Mouse (Mus musculus): ENCODE measurements around the gene Crisp4.

The Crisp4 gene

GRCm38 (mm10) chr1:18145802-18146201 lies at the start of gene Crisp4:
TSS of gene Crisp4 (minus strand) at chr1:18145902.
- DNase-seq = no peak

- DNase-seq = no peak
Observed at GRCm38 (mm10) chr1:18191719-18192118, 46.0 kb upstream of the Crisp4 start.

GRCm38 (mm10) chr1:18190714-18191712 lies 45.3 kb upstream of the Crisp4 start:
- no peak for DNase-seq

- DNase-seq = no peak
Observed at GRCm38 (mm10) chr1:18181167-18181566, 35.5 kb upstream of the Crisp4 start.

- no peak for DNase-seq
Observed at GRCm38 (mm10) chr1:18170573-18170972, 24.9 kb upstream of the Crisp4 start.

- DNase-seq = no peak
Observed at GRCm38 (mm10) chr1:18168261-18168660, 22.6 kb upstream of the Crisp4 start.

GRCm38 (mm10) chr1:18159082-18159481 lies 13.4 kb upstream of the Crisp4 start:
- no peak for DNase-seq

- no peak for DNase-seq
Observed at GRCm38 (mm10) chr1:18148211-18148610, 2.5 kb upstream of the Crisp4 start.

GRCm38 (mm10) chr1:18131691-18132090 lies 14.0 kb downstream of the Crisp4 start:
- DNase-seq = no peak

GRCm38 (mm10) chr1:18129983-18130382 lies 15.7 kb downstream of the Crisp4 start:
- no peak for DNase-seq

GRCm38 (mm10) chr1:18106720-18107355 lies 38.9 kb downstream of the Crisp4 start:
- no peak for DNase-seq

GRCm38 (mm10) chr1:18105866-18106529 lies 39.7 kb downstream of the Crisp4 start:
- DNase-seq = no peak

GRCm38 (mm10) chr1:18105029-18105865 lies 40.5 kb downstream of the Crisp4 start:
- DNase-seq = no peak
